Comparison of ENCODE assay signal across 24 mouse cellular contexts in the genomic region with DNA sequence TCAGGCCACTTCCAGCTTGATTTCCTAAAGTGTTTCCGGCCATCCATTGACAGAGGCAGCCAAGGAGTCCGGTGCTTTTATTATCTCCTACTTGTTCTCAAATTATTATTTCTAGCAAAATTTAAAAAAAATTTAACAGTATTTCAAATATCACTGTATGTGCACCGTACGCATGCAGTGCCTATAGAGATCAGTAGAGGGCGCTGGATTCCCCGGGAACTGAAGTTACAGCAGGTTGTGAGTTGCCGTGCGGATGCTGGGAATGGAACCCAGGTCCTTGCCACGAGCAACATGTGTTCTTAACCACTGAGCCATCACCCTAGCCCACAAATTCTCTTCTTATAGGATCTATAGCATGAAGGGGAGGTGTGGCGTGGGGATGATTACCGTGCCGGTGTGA. TPM values are rescaled to one million over a fixed set of nuclear protein-coding genes. Genes with fewer than 3 reads are reported as not detected.
DNase-seq lines count a peak whose midpoint lies in the region; ATAC-seq and TF ChIP-seq lines count a peak whose summit lies in the region.
"Had no signal": no experiment of that assay in that cellular context is flagged by ENCODE, and none has a peak within 500 bp of the region (broad histone marks: within the 10 kb centered on the region; RNA-seq: fewer than 3 reads in every experiment).

No protein-coding gene starts in this region.

- H3K4me2 ChIP-seq in liver, embryonic 11.5 days, result no peak overlapping the region
- H3K4me2 ChIP-seq: forebrain, embryonic 13.5 days; heart, embryonic 11.5 days; liver, embryonic 15.5 days; midbrain, embryonic 12.5 days; neural tube, embryonic 15.5 days had no signal

- no peaks in the 10 kb centered on the region for H3K36me3 ChIP-seq in liver, adult 2 months (ENCODE audit: control insufficient read depth, insufficient read depth, low read length)
- no peaks in the 10 kb centered on the region; the same call in 1 of the 2 replicates for H3K36me3 ChIP-seq in liver, embryonic 11.5 days (ENCODE audit: control insufficient read depth, insufficient read depth, low read length)
- H3K36me3 ChIP-seq in testis, adult 2 months (ENCODE audit: control insufficient read depth, insufficient read depth, low read length), result no peaks in the 10 kb centered on the region
- H3K36me3 ChIP-seq: hindbrain, embryonic 10.5 days; liver, embryonic 15.5 days; midbrain, embryonic 12.5 days; neural tube, embryonic 15.5 days had no signal

- no peaks in the 10 kb centered on the region for H3K27me3 ChIP-seq in liver, adult 2 months (ENCODE audit: control insufficient read depth, insufficient read depth, low read length)
- H3K27me3 ChIP-seq in liver, embryonic 11.5 days (replicated peaks; ENCODE audit: control insufficient read depth, insufficient read depth, low read length), result no peaks in the 10 kb centered on the region
- no peaks in the 10 kb centered on the region for H3K27me3 ChIP-seq in testis, adult 2 months (ENCODE audit: control insufficient read depth, insufficient read depth, low read length)
- H3K27me3 ChIP-seq: forebrain, embryonic 13.5 days; liver, embryonic 15.5 days; midbrain, embryonic 12.5 days; neural tube, embryonic 15.5 days had no signal

- ATAC-seq in liver, embryonic 11.5 days (replicated peaks; ENCODE audit: low FRiP score), result no peak
- no peak for ATAC-seq in frontal cortex, adult (ENCODE audit: low TSS enrichment)
- ATAC-seq: forebrain, embryonic 13.5 days; hindbrain, embryonic 16.5 days; intestine, embryonic 16.5 days had no signal

- TF ChIP-seq POLR2A in liver, adult 2 months (IDR thresholded peaks at IDR 0.05; ENCODE audit: extremely low read depth, insufficient read depth, low read length), result no peak
- TF ChIP-seq POLR2A in testis, adult 2 months (IDR thresholded peaks at IDR 0.05; ENCODE audit: control insufficient read depth, low read depth, low read length), result no peak

- intact Hi-C loops in gastrocnemius, adult 2 months (cut with DNase I), result no loop called here
- intact Hi-C loops in gastrocnemius, postnatal 36 days (cut with DNase I), result no loop called here

- H3K4me3 ChIP-seq in gastrocnemius, adult 2 months, result no peak overlapping the region
- H3K4me3 ChIP-seq in liver, adult 2 months (ENCODE audit: insufficient read depth, low read depth, low read length), result no peak overlapping the region
- H3K4me3 ChIP-seq in liver, embryonic 11.5 days (ENCODE audit: low read depth, low read length), result no peak overlapping the region
- H3K4me3 ChIP-seq in testis, adult 2 months (ENCODE audit: control insufficient read depth, low read depth, low read length), result no peak overlapping the region; the same call in 1 of the 2 replicates
- H3K4me3 ChIP-seq: forebrain, embryonic 13.5 days; hindbrain, embryonic 10.5 days; liver, embryonic 15.5 days; midbrain, embryonic 12.5 days; neural tube, embryonic 15.5 days had no signal

- no peak overlapping the region for H3K9ac ChIP-seq in liver, adult 2 months (ENCODE audit: low read depth, low read length)
- no peak overlapping the region for H3K9ac ChIP-seq in liver, embryonic 11.5 days (ENCODE audit: low read depth, low read length)
- H3K9ac ChIP-seq: forebrain, embryonic 13.5 days; liver, embryonic 15.5 days; midbrain, embryonic 12.5 days; neural tube, embryonic 15.5 days had no signal

- H3K4me1 ChIP-seq in liver, adult 2 months (ENCODE audit: control insufficient read depth, insufficient read depth, low read length), result no peaks in the 10 kb centered on the region
- H3K4me1 ChIP-seq in liver, embryonic 11.5 days (replicated peaks; ENCODE audit: control insufficient read depth, insufficient read depth, low read length), result no peaks in the 10 kb centered on the region
- H3K4me1 ChIP-seq in testis, adult 2 months (ENCODE audit: control insufficient read depth, insufficient read depth, low read length), result peaks cover 4% of the 10 kb centered on the region
- H3K4me1 ChIP-seq: forebrain, embryonic 13.5 days; hindbrain, embryonic 10.5 days; liver, embryonic 15.5 days; midbrain, embryonic 12.5 days had no signal

- H3K9me3 ChIP-seq in liver, embryonic 11.5 days (ENCODE audit: control insufficient read depth, low read length), result no peaks in the 10 kb centered on the region
- H3K9me3 ChIP-seq: liver, embryonic 15.5 days; neural tube, embryonic 15.5 days had no signal

- DNase-seq in gastrocnemius, adult 2 months, result no peak
- no peak for DNase-seq in gastrocnemius, postnatal 36 days
- DNase-seq in liver, adult 2 months (ENCODE audit: extremely low read depth, low read depth, low spot score), result no peak
- DNase-seq in liver, embryonic 11.5 days (ENCODE audit: low spot score), result no peak
- DNase-seq in testis, postnatal 10 days (ENCODE audit: low spot score), result no peak
- DNase-seq: adrenal gland, adult 2 months; cerebellum, adult 18-20 months; cerebellum, postnatal 14 days; embryo, embryonic 11 days; kidney, postnatal 4 days; layer of hippocampus, adult 9-11 months; lung, postnatal 14 days; right cerebral cortex, adult 18-20 months; thymus, postnatal 25 days had no signal

- H3K27ac ChIP-seq in gastrocnemius, adult 2 months, result no peak overlapping the region
- H3K27ac ChIP-seq in liver, adult 2 months (replicated peaks; ENCODE audit: insufficient read depth, low read depth, low read length), result no peak overlapping the region
- no peak overlapping the region for H3K27ac ChIP-seq in liver, embryonic 11.5 days (ENCODE audit: low read depth, low read length)
- no peak overlapping the region for H3K27ac ChIP-seq in testis, adult 2 months (ENCODE audit: control insufficient read depth, insufficient read depth, low read depth, low read length)
- H3K27ac ChIP-seq: forebrain, embryonic 13.5 days; hindbrain, embryonic 10.5 days; liver, embryonic 15.5 days; midbrain, embryonic 12.5 days; neural tube, embryonic 15.5 days had no signal

- WGBS in liver, adult 2 months, result 94% methylated on average over 12 of the region's 12 CpGs
- WGBS in liver, embryonic 11.5 days, result 89% methylated on average over 12 of the region's 12 CpGs

- TF ChIP-seq CTCF in gastrocnemius, adult 2 months (IDR thresholded peaks at IDR 0.05), result peak; percentile 36; the same call in 1 of the 2 replicates
- TF ChIP-seq CTCF in liver, adult 2 months (IDR thresholded peaks at IDR 0.05; ENCODE audit: low read depth, low read length), result peak; percentile 31; the same call in 1 of the 2 replicates
- TF ChIP-seq CTCF in testis, adult 2 months (IDR thresholded peaks at IDR 0.05; ENCODE audit: control insufficient read depth, insufficient read depth, insufficient replicate concordance, low read depth, low read length), result peak; percentile 65; the same call in 1 of the 2 replicates

- H3K79me2 ChIP-seq in liver, adult 2 months (ENCODE audit: control insufficient read depth, insufficient read depth, low read length), result no peaks in the 10 kb centered on the region

RNA-seq across cellular contexts. Expression of gene Mtif3, which starts 35.2 kb away (rescaled TPM):
- total RNA-seq in gastrocnemius, adult 2 months (2021), result 10 to 100 TPM; 23.0 to 25.9 TPM
- 10 to 100 TPM; 17.6 to 20.6 TPM for total RNA-seq in gastrocnemius, postnatal 36 days (2021)
- 20.3 and 24.1 TPM in 2 replicates for total RNA-seq in liver, adult 2 months (2014; rRNA removed)
- 17.4 and 17.5 TPM in 2 replicates for polyA plus RNA-seq in liver, adult 2 months (2012; rRNA removed)
- 23.2 and 25.0 TPM in 2 replicates for polyA plus RNA-seq in liver, embryonic 11.5 days (2014; fragmentation: Nextera tagmentation; extraction: Ambion mirVana)
- 10.3 and 11.2 TPM in 2 replicates for polyA plus RNA-seq in testis, adult 2 months (2012; rRNA removed)

RNA-seq across cellular contexts. Expression of gene Gtf3a, which starts 50.3 kb away (rescaled TPM):
- 10 to 100 TPM; 25.7 to 31.9 TPM for total RNA-seq in gastrocnemius, adult 2 months (2021)
- 10 to 100 TPM; 24.6 to 26.5 TPM for total RNA-seq in gastrocnemius, postnatal 36 days (2021)
- total RNA-seq in liver, adult 2 months (2014; rRNA removed), result 12.2 and 15.6 TPM in 2 replicates
- 15.3 and 17.9 TPM in 2 replicates for polyA plus RNA-seq in liver, adult 2 months (2012; rRNA removed)
- 152 and 158 TPM in 2 replicates for polyA plus RNA-seq in liver, embryonic 11.5 days (2014; fragmentation: Nextera tagmentation; extraction: Ambion mirVana)
- 9.5 and 12.1 TPM in 2 replicates for polyA plus RNA-seq in testis, adult 2 months (2012; rRNA removed)
